Mouse (Mus musculus) lung, postnatal 25 days (tissue): ENCODE results near the gene Zmat5.
A peak's percentile ranks its signal among the peaks of the same experiment; 100 is the strongest.

Experiments used
- DNase-seq: peaks from one replicate; pipeline ENCODE4 v3.0.0; 2022; ENCODE audit warnings: low spot score

Gene Zmat5

DNA sequence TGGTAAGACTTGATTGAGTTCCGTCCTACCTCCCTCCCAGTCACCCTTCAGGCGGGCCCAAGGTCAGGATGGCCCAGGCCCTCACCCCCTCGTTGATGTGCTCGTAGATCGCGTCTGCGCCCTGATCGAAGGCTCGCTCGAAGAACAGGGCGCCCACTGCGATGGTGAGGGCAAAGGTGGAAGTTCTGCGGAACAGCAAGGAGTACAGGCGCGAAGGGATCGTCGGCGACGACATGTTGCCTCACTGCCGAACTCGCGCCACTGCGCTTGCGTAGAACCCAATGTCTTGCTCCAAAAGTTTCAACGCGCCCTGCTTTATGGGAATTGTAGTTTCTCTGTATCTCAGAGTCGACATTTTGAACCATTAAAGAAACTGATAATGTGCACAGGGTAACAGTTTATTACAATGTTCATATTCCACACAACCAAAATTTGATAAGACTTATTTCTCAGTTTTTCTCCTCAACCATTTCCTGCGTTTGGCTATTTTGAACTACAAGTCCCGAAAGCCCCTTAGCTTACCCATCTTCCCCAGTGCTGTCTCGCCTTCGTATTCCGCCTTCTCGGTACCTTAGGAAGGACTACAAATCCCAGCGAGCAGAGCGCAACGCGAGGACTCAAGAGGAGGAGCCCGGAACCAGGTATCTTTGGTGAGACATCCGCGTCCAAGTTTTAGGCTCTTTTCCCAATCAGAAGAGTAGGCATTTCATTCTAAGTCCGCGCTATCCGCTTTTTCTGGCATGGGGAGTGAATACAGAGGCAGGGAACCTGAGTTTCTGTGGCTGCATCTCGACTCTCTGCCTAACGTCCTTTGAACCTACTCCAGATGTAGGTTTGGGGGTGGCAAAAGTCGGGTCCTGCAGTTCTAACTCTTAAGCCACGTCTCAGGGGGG, at the start of gene Zmat5, which contains the start of gene Uqcr10:
TSS of gene Zmat5 (plus strand) at position 607 of the 893 bp plus-strand sequence.
TSS of gene Uqcr10 (minus strand) at position 271 of the 893 bp plus-strand sequence.
- DNase-seq = peak; percentile 94

DNA sequence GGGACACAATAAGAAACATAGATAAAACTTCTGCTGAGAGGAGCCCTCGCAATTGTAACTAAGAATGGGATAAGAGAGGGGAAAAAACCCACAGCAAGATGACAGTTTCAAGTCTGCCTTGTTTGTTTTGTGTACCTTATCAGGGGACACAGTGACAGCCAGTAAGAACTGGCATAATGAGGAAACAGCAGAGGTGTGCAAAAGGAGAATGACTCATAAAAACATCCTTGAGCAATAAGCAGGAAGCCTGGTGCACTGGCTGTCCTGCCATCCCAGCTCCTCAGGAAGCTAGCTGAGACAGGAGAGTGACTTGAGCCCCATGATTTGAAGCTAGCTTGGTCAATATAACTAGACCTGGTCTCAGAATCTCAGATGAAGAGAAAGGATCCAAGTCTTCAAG, 44.7 kb upstream of the Zmat5 start:
- no peak for DNase-seq

DNA sequence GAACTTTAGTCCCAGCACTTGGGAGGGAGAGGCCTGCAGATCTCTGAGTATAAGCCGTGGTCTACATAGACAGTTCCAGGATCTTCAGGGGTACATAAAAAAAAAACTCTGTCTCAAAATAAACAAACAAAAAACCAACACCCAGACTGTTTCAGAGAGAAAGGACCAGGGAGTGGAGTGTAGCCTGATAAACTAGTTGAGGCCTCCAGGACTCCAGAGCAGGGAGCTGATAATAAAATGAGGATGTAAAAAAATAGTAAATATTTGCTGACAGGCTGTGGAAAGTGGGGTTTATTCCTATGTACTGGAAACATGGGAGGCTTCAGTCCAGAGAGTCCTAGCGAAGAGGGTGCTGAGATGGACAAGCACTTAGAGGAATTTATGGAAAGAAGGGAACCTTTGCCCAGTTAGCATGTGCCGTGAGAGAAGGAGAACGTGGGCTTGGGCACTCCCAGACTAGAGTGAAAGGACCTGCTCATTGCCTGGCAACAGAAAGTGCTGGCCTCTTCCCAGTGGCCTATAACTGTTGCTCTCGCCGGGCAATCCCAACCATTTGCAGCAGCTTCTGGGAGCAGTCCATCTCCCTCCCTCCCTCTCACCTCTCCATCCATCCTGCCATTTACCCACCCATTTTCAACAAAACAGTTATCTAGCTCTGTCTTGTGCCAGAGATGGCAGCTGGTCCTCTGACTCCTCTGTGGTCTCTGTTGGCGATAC, 44.0 kb upstream of the Zmat5 start:
- DNase-seq = no peak

DNA sequence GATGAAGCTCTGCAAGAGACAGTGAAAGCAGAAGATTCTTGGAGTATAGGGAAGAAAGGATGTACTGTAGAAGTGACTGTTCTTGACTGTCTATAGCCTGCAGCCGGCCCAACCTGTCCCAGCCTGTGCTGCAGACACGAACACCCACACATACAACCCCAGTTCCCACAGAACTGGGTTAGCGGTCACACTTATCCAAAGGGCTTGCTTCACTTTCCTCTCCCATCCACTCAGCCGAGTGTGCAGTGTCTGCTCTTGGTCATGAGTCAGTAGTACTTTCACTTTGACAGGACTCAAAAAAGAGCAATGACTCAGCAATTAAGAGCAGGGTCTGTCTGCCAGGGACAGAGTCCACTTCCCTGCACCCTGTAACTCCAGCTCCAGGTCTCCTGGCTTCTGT, 43.2 kb upstream of the Zmat5 start:
- peak; percentile 41 for DNase-seq

DNA sequence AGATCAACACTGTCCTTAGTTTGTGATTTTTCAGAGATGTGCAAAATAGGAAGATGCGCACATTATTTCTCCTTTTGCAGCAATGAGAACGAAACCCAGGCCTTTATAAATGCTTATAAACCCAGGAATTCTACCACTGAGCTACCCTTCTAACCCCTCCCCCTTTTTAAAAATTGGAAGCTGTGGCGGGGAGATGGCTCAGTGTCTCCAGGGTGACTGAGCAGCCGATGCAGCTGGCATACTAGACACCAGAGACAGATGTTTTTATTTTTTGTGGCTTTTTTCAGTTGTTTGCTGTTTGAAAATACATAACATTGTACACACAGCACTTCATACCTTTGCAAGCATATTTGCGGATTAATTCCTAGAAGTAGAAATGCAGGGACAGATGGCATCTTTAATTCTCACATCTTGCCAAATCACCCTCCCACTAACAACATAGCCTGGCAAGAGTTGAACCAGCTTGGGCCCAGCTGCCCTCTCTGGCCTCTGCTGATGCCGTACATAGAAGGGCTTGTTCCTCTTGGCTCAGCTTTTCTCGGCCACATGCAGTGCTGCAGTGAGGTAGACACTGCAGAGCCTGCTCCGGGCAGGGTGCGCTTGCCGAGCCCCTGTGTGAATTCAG, 42.5 kb upstream of the Zmat5 start:
- peak; percentile 28 for DNase-seq

DNA sequence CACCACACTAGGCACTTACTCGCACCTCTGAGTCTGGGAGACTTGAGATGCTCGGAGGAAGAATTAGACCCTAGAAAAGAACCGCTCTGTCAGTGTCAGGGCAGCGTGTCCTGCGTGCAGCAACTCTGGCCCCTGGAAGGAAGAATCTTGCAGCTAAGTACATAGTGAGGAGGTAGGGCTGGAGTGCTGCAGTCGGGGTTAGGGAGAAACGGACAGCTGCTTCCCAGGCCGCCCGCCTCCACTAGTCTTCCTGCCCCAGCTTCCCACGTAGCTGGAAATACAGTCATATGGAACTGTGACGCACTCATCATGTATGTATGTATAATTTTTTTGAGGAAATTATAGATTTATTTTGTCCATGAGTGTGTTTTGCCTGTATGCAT, 42.0 kb upstream of the Zmat5 start:
- DNase-seq = no peak

DNA sequence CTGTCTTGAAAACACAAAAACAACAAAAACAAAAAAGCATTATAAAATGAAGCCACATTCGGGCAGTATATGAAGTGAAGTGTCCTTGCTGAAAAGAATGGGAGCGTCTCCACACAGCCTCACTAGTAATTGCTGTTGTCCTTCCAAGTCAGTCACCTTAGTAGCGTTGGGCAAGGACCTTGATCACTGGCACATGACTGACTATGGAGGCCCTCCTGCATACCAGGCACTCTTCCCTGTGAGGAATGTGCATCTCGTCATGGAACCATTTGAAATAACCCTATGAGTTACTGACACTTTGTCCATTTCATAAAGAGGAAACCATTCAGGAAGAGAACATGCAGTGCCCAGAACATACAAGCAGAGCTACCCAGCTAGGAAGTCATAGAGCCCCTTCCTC, 32.7 kb upstream of the Zmat5 start:
- DNase-seq = no peak

DNA sequence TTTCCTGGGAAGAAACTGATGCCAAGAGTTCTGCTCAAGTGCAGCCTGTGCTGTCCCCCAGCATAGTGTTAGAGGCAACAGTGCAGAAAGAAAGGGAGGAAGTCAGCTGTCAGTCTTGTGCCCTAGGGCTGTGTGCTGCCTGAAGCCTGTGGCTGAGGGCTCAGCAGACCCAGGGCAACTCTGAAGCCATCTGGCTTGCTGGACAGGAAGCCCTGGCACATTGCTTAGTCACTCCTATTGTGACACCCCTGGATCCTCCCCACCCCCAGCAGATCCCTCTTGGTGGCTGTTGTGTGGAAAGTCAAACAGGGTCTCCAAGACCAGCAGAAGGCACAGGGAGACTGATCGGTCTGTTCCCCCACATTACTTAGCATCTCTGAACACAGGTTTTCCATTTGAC, 29.9 kb upstream of the Zmat5 start:
- DNase-seq = peak; percentile 35

DNA sequence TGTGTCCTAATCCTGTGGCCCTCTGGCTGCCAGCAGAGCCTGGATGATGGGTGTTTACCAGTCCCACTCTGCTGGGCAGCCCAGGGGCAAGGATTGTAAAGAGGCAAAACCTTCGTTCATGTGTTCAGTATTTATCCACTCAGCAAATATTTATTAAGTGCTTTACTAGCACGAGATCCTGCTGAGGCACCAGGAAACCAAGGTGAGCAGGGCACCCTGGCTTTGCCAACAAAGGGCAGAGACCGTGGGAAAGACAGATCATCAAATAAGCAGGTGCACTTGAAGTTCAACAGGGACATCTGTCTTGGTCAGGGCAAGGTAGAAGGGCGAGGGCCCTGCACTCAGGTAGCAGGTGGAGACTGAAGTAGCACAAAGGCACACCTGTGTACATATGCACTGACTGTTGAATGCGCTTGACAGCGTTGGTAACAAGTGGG, 29.3 kb upstream of the Zmat5 start:
- DNase-seq = peak; percentile 68

DNA sequence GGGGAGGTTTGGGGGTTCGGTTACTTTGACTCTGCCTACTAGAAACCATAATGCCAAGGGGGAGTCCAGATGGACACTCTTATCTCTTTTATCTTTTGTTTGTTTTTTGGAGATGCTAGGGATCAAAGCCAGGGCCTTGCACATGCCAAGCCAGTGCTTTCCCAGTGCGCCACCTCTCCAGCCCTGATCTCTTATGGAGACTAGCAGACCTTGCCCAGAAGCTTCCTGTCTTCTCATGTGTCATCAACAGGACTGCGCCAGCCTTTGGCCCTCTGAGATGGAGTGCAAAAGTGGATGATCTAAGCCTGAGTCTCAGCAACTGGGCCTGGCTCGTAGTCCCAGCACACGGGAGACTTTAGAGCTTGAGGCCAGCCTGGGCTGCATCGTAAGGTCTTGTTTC, 28.8 kb upstream of the Zmat5 start:
- DNase-seq = no peak

DNA sequence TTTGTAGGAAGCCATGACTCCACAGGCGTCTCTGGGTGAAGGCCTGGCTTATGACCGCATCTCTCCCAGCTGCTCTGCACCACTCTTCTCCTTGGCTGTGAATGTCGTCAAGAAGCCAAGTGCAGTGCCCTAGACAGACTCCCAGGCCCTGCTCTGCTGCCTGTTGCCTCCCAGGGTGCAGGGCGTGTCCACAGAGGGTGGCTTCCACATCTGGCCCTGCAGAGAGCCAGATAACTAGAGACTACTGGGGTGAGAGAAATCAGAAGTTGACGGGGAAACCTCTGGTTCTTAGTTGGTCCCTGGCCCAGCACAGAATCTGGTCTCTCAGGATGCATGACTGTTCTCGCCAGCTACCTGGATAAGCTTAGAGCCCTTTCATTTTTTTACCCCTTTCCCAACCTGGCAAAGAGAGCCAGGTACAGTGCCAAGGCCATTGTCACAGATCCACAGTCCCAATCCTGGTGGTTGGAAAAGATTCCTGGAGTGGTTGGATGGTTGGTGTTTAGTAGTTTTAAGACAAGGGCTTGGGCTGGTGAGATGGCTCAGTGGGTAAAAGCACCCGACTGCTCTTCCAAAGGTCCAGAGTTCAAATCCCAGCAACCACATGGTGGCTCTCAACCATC, 27.1 kb upstream of the Zmat5 start:
- no peak for DNase-seq

DNA sequence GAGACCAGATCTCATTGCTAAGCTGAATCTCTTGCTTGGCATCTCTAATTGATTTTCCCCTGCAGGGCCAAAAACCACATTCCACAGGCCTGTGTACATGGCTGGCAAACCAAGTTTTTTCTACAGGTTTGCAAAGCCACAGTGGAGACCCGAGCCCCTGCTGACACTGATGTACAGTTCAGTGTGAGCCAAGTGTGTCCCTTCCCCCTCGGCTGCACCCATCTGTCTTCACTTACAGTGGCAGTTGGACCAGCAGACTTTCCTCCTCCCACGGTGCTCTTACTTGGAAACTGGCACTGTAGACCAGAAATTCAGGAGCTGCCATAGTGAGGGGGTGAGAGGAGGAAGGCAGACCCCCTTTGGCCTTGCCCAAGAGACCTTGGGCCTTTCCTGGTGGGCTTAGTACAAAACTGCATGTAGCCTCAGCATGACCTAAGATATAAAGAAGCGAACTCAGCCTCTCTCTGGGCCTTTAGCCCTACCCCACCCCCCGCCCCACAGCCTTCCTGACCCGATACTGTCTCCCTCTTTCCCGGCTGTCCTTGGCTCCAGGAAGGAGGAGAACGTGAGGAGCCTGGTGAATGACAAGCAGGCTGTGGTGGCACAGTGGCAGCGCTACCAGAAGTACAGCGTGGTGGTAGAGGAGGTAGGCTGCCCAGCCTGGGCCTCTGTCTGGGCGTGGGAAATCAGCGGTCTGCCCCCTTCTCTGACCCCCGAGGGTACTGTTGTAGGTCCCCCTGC, 25.6 kb upstream of the Zmat5 start:
- DNase-seq = no peak

DNA sequence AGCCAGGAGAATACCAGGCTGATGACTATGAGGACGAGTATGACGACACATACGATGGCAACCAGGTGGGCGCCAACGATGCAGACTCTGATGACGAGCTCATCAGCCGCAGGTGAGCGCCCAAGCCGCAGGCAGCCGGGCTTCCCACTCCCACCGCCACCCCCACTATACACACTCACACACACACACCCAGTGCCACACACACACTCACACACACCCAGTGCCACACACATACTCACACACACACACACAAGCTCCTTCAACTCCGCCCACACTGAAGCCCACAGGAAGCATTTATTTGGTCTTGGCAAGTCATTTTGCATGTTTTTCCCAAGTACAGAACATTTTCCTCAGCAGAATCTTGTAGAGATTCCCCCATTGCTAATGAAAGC, 25.0 kb upstream of the Zmat5 start:
- no peak for DNase-seq

DNA sequence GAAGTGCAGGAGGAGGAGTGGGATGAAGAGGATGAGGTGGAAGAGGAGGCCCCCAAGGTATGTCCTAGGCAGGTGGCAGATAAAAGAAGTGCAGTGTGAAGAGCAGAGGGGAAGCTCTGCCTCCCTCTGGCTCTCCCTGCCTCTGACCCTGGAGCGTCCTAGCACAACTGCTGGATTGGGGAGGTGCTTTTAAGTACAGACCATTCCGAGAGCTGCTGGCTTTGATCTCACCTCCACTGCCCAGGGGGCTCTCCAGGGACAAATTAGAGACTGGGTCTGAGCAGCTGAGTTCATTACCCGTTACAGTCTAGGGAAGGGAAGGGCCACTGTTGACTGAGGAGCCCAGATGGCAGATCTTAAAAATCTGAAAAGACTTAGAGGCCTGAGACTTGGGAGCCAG, 24.4 kb upstream of the Zmat5 start:
- no peak for DNase-seq

DNA sequence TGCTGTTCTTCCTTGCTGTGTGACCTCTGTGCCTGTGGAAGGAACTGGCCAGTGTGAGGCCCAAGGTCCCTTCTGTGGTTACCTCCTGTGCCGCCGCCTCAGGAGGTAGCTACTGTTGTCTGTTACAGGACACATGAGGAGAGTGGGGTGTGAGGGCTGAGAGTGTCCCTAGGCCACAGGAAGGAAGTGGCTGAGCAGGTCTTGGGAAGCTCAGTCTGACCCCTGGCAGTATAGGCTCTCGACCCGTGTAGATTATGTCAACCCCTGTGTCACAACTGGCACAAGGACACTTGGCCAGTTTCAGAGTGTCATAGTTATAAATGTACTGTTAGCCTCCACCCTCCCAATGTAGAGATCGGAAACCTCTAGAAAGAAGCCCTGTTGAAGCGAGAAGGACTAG, 21.0 kb upstream of the Zmat5 start:
- DNase-seq = no peak

DNA sequence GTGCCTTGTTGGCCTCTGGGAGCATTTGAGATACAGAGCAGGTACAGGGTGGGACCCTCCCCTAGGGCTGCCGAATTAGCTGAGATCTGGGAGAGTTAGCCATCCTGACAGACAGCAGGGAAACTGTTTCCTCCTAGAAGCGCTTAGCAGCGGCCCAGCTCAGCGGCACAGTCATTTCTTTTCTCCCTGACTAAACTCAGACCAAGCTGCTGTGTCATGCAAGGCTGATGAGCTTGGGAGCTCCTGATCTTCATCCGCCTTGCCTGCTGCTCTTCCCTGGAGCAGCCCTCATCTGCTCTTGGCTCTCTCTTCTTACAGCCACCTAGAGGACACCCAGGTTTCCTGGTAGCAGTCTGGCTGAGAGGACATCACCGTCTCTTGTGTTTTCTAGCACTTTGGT, 20.3 kb upstream of the Zmat5 start:
- no peak for DNase-seq

DNA sequence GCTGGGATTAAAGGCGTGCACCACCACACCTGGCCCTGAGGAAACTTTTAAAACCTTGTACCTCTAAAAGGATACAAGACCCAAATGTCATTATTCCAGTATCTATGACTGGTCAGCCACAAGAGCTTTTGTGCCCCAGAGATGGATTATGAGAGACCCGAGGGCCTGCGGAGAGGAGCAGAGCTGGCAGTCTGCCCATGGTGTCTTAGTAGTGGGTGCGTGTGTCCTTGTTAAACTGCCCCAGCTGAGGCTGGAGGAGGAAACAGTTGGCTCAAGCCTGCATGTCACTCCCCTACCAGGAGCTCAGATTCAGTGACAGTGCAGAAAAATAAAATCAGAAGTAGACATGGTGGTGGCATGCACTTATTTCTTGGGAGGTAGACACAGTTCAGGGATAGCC, 19.4 kb upstream of the Zmat5 start:
- DNase-seq = no peak

DNA sequence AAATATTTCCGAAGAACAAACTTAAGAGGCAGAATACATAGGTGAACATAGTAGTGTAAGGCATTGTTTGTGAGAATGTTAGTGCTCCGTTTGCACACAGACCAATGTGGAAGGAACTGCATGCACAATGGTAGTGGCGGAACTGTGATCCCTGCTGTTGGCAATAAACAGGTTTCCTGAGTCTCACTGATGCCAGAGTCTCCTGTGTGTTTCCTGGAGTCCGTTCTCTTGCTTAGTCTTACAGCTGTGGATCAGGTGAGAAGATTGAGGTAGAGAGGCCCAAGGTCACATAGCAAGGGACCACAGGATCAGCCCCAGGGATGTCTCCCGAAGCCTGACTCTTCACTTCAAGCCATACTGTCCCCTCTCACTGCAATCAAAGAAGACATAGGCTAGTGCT, 19.0 kb upstream of the Zmat5 start:
- no peak for DNase-seq

DNA sequence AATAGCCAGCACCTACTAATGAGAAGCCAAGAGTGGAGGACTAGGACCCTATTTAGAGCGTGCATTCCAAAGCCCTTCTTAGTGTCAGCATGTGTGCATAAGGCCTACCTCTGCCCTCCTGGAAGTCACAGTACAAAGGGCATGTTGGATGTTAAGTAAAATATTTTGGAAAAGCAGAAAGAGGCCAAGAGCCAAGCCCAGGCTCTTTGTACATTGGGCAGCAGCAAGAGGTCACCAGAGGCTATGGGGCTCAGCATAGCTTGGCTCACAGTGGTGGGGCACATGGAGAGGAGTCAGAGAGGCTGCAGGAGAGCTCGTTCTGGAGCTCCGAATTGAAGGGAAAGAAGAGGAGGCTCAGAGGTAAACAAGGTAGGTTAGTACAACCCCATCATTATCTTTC, 17.5 kb upstream of the Zmat5 start:
- DNase-seq = no peak

DNA sequence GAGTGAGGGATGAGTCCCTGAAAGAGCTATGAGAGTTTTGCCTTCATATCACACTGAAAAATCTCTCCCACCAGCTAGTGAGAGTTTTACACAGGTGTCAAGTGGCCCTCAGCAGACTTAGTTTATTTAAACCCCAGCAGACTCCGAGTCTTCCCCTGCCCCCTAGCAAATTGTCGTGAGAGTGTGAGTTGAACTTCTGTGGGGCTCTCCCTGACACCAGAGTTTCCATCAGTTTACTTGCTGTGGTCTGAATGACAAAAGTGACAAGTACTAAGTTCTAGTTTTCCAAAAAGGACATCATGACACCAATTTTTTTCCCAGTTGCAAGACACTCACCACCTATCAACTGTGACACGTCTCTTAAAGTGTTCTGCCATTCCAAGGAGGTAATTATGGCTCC, 16.6 kb upstream of the Zmat5 start:
- no peak for DNase-seq

DNA sequence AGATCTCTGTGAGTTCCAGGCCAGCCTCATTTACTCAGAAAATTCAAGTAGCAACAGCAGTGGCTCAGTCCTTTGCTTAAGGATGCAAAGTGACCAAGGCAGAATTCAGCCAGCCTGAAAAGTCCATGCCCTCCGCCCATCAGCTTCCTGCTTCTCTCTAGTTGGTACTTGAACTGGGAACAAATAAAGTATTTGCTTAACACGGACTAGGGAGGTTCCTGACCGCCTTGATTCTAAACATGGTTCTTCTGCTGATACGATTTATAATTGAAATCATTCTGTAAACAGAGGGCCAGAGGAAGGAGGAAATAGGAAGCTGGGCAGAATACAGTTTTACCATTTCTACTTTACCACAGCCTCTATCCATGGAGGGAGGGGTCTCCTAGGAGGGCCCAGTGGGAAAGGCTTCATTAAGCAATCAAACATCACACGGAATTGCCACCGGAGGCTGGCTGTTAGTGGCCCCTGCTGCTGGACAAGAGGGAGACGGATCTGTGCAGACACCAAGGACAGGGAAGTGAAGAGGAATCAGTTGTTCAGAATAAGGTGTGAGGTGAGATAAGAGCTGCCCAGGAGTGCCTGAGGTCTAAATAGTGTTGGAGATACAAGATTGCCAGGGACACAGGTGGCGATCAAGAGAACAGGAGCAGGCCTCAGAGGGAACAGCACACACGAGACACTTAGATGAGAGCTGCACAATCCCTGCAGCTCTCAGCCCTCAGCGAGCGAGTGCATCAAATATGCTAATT, 15.7 kb upstream of the Zmat5 start:
- DNase-seq = no peak
